Mouse (Mus musculus) brain, embryonic 14.5 days (tissue): Measurements from ENCODE around the gene Rnf126.

Experiments
- CTCF ChIP-seq: fragments of 200-500 bp; IDR thresholded peaks from 2 replicates; pipeline ENCODE4 v1.5.1; 2012; ENCODE audit warnings: inconsistent platforms, mild to moderate bottlenecking, moderate library complexity, borderline replicate concordance; ENCODE audit not compliant: insufficient read depth, insufficient read length; ENCODE audit errors: extremely low read depth
- POLR2A ChIP-seq: fragments of 200-500 bp; IDR thresholded peaks from 2 replicates; pipeline ENCODE4 v1.6.1; 2012; ENCODE audit warnings: mild to moderate bottlenecking, inconsistent platforms, borderline replicate concordance; ENCODE audit not compliant: poor library complexity, insufficient read depth, insufficient read length, severe bottlenecking; ENCODE audit errors: extremely low read depth

- TF ChIP-seq CTCF (peak; percentile 90), POLR2A (no peak)
Observed at GRCm38 (mm10) chr10:79712499-79713126, 54.1 kb downstream of the Rnf126 start.
